Mouse (Mus musculus) retina, postnatal 7 days (tissue): ENCODE measurements around the gene Inafm1.
"Not testable (repeated sequence)": the region's sequence is repeated elsewhere in the genome, so short reads cannot be mapped to it uniquely, and the experiment has no call there.

Source experiments
- DNase-seq: peaks from one replicate; pipeline ENCODE4 v3.0.0-alpha.2; 2012; ENCODE audit warnings: low read depth, low spot score

The Inafm1 gene

GRCm38 (mm10) chr7:16273081-16273765, at the start of gene Inafm1:
Inafm1 (minus strand) TSS chr7:16273617.
- peak; percentile 72 for DNase-seq

- no peak for DNase-seq
Measured at GRCm38 (mm10) chr7:16320479-16320878, 47.1 kb upstream of the Inafm1 start.

GRCm38 (mm10) chr7:16319216-16319615, 45.8 kb upstream of the Inafm1 start:
- DNase-seq, result no peak

- DNase-seq, result no peak
Measured at GRCm38 (mm10) chr7:16317094-16317493, 43.7 kb upstream of the Inafm1 start.

GRCm38 (mm10) chr7:16315222-16315759, 41.9 kb upstream of the Inafm1 start:
- DNase-seq, result no peak

GRCm38 (mm10) chr7:16314221-16314775, 40.9 kb upstream of the Inafm1 start:
- DNase-seq, result no peak

DNA sequence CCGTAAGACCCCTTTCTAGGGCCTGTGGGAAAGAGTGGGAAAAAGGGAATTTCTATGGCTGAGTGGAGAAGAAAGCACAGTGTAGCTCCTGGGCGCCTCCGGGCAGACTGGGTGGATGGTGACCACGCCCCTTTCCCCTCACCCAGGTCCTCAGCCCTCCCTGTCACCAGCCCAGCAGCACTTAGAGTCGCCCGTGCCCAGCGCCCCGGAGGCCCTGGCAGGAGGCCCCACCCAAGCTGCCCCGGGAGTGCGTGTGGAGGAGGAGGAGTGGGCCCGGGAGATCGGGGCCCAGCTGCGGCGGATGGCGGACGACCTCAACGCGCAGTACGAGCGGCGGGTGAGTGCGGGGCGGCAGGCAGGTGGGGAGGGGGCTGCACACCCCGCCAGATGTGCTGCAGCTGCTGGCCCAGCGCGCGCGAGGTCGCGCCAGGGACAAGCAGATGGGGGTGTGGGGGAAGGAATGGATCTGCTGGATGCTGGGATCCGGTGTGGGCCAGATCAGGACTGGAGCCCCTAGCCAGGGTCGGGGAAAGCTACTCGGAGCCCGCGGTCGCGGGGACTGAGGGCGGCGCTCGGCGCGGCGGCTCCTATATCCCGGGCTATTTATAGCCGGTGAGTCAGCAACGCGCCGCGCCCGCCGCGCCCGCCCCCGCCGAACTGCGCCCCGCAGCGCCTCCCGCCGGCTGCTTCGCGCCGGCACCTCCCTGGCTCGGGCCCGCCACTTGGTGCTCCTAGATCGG, 40.2 kb upstream of the Inafm1 start:
- peak; percentile 66 for DNase-seq

GRCm38 (mm10) chr7:16312672-16313311, 39.4 kb upstream of the Inafm1 start:
- DNase-seq, result no peak

GRCm38 (mm10) chr7:16312011-16312671, 38.7 kb upstream of the Inafm1 start:
- no peak for DNase-seq

DNA sequence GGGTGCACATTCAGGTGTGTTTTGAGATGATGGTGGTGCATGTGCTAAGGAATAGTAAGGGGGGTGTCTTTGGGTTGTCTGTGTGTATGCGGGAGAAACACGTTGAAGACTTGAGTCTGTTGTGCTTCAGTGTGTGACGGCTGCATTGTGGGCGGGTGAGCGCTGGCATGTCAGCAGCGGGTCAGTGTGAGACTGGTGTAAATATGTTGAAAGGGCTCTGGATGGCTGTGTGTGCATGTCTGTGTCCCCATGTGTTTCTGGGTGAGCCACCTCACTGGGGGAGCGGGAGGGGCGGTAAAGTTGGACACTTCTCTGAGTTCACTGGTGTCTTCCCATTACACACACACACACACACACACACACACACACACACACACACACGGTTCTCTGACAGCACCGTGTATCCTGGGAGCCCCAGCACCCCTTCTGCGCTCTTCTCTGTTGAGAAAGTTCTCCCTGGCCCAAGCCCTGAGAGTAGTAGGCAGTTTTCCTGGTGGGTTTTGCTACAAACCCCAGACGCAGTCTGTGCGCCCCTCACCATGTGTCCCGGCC, 38.1 kb upstream of the Inafm1 start:
- no peak for DNase-seq

DNA sequence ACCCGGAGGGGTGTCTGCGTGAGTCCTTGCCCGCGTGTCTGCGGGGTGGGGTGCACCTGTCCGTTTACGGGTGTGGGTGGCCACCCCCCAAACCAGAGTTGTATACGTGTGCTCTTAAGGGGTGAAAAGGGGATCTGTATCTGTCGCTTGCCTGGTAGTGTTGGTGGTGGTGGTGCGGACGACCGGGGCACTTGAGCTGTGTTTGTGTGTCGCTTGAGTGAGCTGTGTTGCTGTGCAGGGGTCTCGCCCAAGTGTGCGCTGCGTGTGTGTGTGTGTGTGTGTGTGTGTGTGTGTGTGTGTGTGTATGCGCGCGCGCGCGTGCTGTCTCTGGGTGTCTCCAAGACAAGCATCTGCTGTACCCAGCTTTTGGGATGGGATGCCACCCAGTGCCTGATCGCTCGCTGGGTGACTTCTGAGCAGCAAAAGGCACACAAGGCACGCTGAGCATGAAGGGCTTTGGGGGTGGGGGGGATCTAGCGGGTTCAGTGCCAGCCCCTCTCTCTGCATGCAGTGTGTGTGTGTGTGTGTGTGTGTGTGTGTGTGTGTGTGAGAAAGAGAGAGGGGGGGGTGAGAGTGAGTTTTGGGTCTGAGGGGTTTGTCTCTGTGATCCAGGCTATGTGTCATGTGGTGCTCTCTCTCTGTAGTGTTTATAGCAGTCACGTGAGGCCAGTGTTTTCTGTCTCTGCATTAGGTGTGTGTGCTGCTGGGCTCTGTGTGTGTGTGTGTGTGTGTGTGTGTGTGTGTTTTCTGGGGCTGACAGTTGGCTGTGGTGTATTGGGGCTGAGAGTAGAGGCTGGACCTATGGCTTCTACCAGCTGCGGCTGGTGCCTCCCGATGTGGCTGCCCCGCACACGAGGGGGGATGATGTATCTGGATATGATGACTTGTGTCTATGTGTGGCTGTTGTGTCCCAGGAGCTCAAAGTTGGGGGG, 37.4 kb upstream of the Inafm1 start:
- no peak for DNase-seq

- no peak for DNase-seq
Measured at GRCm38 (mm10) chr7:16310020-16310520, 36.7 kb upstream of the Inafm1 start.

GRCm38 (mm10) chr7:16309318-16310019, 36.1 kb upstream of the Inafm1 start:
- DNase-seq, result no peak

DNA sequence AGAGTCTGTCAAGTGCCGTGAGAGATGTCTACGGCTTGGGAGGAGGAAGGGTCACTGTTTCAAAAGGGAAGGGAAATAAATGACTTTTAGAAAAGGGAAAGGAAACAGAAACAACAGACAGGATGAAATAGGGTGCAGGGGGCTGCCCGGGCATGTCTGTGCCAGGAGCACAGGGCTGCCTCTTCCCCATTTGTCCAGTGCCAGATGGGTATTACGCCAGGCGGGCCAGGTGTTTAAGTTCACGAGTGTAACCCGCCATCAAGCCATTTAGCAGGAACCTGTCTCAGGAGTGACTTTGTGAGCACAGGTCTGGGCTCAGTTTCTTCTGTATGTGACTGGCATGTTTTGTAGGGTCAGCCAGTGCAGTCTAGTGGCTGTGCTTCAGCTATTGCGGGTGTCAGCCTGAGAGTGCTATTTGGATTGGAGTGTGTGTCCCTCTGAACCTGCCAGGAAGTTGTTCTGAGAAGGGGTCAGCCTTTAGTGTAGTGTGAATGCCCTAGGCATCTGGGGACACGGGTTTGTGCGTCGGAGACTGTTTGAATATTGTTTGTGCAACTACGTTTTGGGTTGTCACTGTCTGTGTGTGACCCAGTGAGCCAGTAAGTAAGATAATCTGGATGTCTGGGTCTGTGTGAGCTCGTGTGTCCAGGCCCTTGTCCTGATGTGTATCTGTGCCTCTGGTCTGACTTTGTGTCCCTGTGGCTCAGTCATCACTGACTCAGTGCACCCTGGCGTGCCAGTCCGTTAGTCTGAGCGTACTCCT, 35.3 kb upstream of the Inafm1 start:
- DNase-seq, result no peak

DNA sequence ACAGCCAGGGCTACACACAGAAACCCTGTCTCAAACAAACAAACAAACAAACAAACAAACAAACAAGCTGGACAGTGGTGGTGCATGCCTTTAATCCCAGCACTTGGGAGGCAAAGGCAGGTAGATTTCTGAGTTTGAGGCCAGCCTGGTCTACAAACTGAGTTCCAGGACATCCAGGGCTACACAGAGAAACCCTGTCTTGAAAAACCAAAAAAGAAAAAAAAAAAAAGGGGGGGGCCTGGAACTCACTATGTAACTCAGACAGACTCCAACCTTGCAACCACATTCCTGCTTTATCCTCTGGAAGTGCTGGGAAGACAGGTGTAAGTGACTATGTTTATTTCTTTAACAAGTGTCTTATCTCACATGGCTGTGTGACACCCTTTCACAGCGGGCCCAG, 34.7 kb upstream of the Inafm1 start, which contains the start of gene Bbc3:
Gene Bbc3, plus strand, starts transcription at position 301 of the 400 bp plus-strand sequence.
- DNase-seq, result not testable (repeated sequence)

DNA sequence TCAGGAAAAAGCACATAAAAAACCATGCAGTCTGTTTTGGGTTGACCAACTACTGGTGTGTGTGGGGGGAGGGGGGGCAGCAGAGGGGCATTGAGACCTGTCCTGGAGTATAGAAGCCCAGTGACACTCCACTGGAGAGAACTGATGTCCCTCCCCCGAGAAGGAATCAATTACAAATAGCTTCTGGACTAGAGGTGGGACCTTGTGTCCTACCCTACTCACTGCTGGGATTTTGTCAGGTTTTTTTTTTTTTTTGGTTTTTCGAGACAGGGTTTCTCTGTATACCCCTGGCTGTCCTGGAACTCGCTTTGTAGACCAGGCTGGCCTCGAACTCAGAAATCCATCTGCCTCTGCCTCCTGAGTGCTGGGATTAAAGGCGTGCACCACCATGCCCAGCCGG, 33.7 kb upstream of the Inafm1 start:
- not testable (repeated sequence) for DNase-seq

DNA sequence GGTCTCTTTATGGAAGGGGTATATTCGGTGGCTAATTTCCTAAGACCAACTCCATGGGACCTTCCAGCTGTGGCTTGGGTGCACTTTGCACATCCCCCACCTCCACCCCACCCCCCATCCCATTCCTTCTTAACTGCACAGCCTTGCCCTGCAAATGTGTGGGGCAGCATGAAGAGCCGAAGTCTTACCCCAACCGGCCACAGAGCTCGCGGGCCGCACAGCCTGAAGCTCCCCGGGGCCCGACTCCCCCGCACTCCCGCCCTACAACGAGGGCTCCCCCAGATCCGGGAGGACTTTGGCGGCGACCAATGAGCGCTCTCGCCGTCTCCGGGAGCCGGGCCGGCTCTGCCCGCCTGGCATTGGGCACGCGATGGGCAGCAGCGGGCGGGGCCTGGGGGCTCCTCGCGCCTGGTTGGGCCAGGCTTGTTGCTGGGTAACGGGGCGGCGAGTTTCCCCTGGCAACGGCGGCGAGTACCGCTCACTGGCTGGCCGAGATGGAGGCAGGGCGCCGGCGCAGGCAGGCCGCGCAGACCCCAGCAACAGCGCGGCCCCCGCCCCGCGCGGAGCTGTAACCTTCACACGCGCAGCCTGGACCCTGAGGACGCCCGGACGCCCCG, 26.1 kb upstream of the Inafm1 start:
- DNase-seq, result peak; percentile 82

- DNase-seq, result no peak
Measured at GRCm38 (mm10) chr7:16298927-16299326, 25.5 kb upstream of the Inafm1 start.
